Mouse (Mus musculus) myocyte (in vitro differentiated cells): ENCODE results near the gene Ccr10. TPM values are rescaled to one million over a fixed set of nuclear protein-coding genes. Genes with fewer than 3 reads are reported as not detected.

ENCODE experiments used
- H3K27me3 ChIP-seq: one replicate; pipeline ENCODE4 v1.6.1; 2011; ENCODE audit not compliant: control insufficient read depth, insufficient read depth, insufficient read length
- H3K36me3 ChIP-seq: one replicate; pipeline ENCODE4 v1.6.1; 2011; ENCODE audit not compliant: control insufficient read depth, insufficient read depth
- H3K4me2 ChIP-seq: one replicate; pipeline ENCODE4 v1.6.1; 2011; ENCODE audit warnings: low read depth, control low read depth
- H3K4me3 ChIP-seq: one replicate; pipeline ENCODE4 v1.5.1; 2011; ENCODE audit warnings: mild to moderate bottlenecking, control low read depth, moderate library complexity
- H3K79me2 ChIP-seq: one replicate; pipeline ENCODE4 v1.6.1; 2011; ENCODE audit not compliant: control insufficient read depth, insufficient read depth
- H3ac ChIP-seq: one replicate; pipeline ENCODE4 v1.6.1; 2011; ENCODE audit not compliant: control insufficient read depth, insufficient read length
- CEBPB ChIP-seq: IDR thresholded peaks from 2 replicates; pipeline ENCODE4 v1.6.1; 2011; ENCODE audit warnings: mild to moderate bottlenecking, moderate library complexity; ENCODE audit not compliant: poor library complexity, insufficient read depth, severe bottlenecking
- E2F4 ChIP-seq: IDR thresholded peaks from one replicate; pipeline ENCODE4 v1.6.1; 2011; ENCODE audit warnings: mild to moderate bottlenecking, control low read depth, moderate library complexity; ENCODE audit not compliant: insufficient read depth
- MAX ChIP-seq: IDR thresholded peaks from one replicate; pipeline ENCODE4 v1.6.1; 2011; ENCODE audit warnings: low read depth, mild to moderate bottlenecking, control low read depth
- MYOD1 ChIP-seq, 3 experiments: IDR thresholded peaks; one replicate each; pipeline ENCODE4 v1.6.1; 2011; ENCODE audit warnings: control low read depth in 2 of 3, low read depth in 2 of 3, mild to moderate bottlenecking in 2 of 3, moderate library complexity in 1 of 3; ENCODE audit not compliant: insufficient read length in 2 of 3, control insufficient read depth in 1 of 3
- MYOG ChIP-seq, 3 experiments: IDR thresholded peaks; one replicate each; pipeline ENCODE4 v1.6.1; 2011; ENCODE audit warnings: control low read depth in 2 of 3, low read depth in 2 of 3, mild to moderate bottlenecking in 2 of 3; ENCODE audit not compliant: insufficient read length in 2 of 3, control insufficient read depth in 1 of 3, insufficient read depth in 1 of 3
- POLR2A ChIP-seq: IDR thresholded peaks from one replicate; pipeline ENCODE4 v1.6.1; 2011; ENCODE audit warnings: low read depth, mild to moderate bottlenecking, control low read depth, moderate library complexity; ENCODE audit not compliant: insufficient read length
- POLR2AphosphoS2 ChIP-seq: IDR thresholded peaks from one replicate; pipeline ENCODE4 v1.6.1; 2011; ENCODE audit warnings: low read depth, control low read depth; ENCODE audit not compliant: insufficient read length
- REST ChIP-seq: IDR thresholded peaks from one replicate; pipeline ENCODE4 v1.6.1; 2011; ENCODE audit warnings: mild to moderate bottlenecking, control low read depth, moderate library complexity; ENCODE audit not compliant: insufficient read depth, insufficient read length
- SRF ChIP-seq: IDR thresholded peaks from one replicate; pipeline ENCODE4 v1.6.1; 2011; ENCODE audit warnings: low read depth; ENCODE audit not compliant: control insufficient read depth, insufficient read length
- TCF12 ChIP-seq: IDR thresholded peaks from one replicate; pipeline ENCODE4 v1.6.1; 2011; ENCODE audit warnings: mild to moderate bottlenecking, control low read depth; ENCODE audit not compliant: poor library complexity, insufficient read depth, severe bottlenecking
- TCF3 ChIP-seq: IDR thresholded peaks from one replicate; pipeline ENCODE4 v1.6.1; 2011; ENCODE audit warnings: low read depth, control low read depth; ENCODE audit not compliant: insufficient read length
- USF1 ChIP-seq: IDR thresholded peaks from one replicate; pipeline ENCODE4 v1.6.1; 2011; ENCODE audit warnings: low read depth, mild to moderate bottlenecking, control low read depth, moderate library complexity
- polyA plus RNA-seq: library from polyadenylated mRNA; unstranded; fragments of >200 nt; fragmentation: generic; extraction: Trizol; gene quantifications from one replicate; pipeline ENCODE4 v1.2.1, GENCODE M21; 2012; ENCODE audit warnings: missing spikeins

Gene Ccr10
- polyA plus RNA-seq, 1 experiment: 0.56 TPM

- Histone ChIP-seq H3K27me3 (no peaks in the 10 kb centered on the region), H3K4me2 (no peak overlapping the region), H3K36me3 (no peaks in the 10 kb centered on the region), H3K4me3 (no peak overlapping the region), H3K79me2 (no peaks in the 10 kb centered on the region), H3ac (no peak overlapping the region)
- TF ChIP-seq REST: no peak
- TF ChIP-seq SRF: no peak
- TF ChIP-seq CEBPB: no peak
- TF ChIP-seq MYOD1 (IDR thresholded peaks at IDR 0.05; ENCODE audit: control insufficient read depth in 1 of 3, insufficient read length in 2 of 3, low read depth in 2 of 3): no peak
- TF ChIP-seq MAX: no peak
- no peak for TF ChIP-seq MYOG (IDR thresholded peaks at IDR 0.05; ENCODE audit: control insufficient read depth in 1 of 3, insufficient read depth in 1 of 3, insufficient read length in 2 of 3, low read depth in 2 of 3)
- TF ChIP-seq USF1: no peak
- TF ChIP-seq TCF3: no peak
- no peak for TF ChIP-seq POLR2AphosphoS2
- no peak for TF ChIP-seq TCF12
- TF ChIP-seq E2F4: no peak
- TF ChIP-seq POLR2A: no peak
Measured at GRCm38 (mm10) chr11:101155151-101155550, 20.1 kb downstream of the Ccr10 start.

GRCm38 (mm10) chr11:101154648-101155047 lies 20.6 kb downstream of the Ccr10 start:
- H3ac ChIP-seq: no peak overlapping the region
- H3K79me2 ChIP-seq: no peaks in the 10 kb centered on the region
- H3K27me3 ChIP-seq: no peaks in the 10 kb centered on the region
- H3K36me3 ChIP-seq: no peaks in the 10 kb centered on the region
- H3K4me3 ChIP-seq: no peak overlapping the region
- TF ChIP-seq POLR2AphosphoS2: no peak
- no peak for TF ChIP-seq E2F4
- TF ChIP-seq TCF3: no peak
- no peak for TF ChIP-seq POLR2A
- no peak for TF ChIP-seq MYOD1 (IDR thresholded peaks at IDR 0.05; ENCODE audit: control insufficient read depth in 1 of 3, insufficient read length in 2 of 3, low read depth in 2 of 3)
- TF ChIP-seq USF1: no peak
- no peak for TF ChIP-seq MAX
- no peak for TF ChIP-seq TCF12
- TF ChIP-seq MYOG (IDR thresholded peaks at IDR 0.05; ENCODE audit: control insufficient read depth in 1 of 3, insufficient read depth in 1 of 3, insufficient read length in 2 of 3, low read depth in 2 of 3): no peak
- TF ChIP-seq CEBPB: no peak
- no peak for TF ChIP-seq REST
- TF ChIP-seq SRF: no peak
- H3K4me2 ChIP-seq: no peak overlapping the region

- Histone ChIP-seq H3K4me2 (no peak overlapping the region), H3K36me3 (no peaks in the 10 kb centered on the region), H3K4me3 (no peak overlapping the region), H3ac (no peak overlapping the region), H3K27me3 (no peaks in the 10 kb centered on the region), H3K79me2 (no peaks in the 10 kb centered on the region)
- TF ChIP-seq E2F4 (no peak), USF1 (no peak), TCF12 (no peak), POLR2AphosphoS2 (no peak), MAX (no peak), SRF (no peak), REST (no peak), MYOG (IDR thresholded peaks at IDR 0.05; ENCODE audit: control insufficient read depth in 1 of 3, insufficient read depth in 1 of 3, insufficient read length in 2 of 3, low read depth in 2 of 3) (no peak), MYOD1 (IDR thresholded peaks at IDR 0.05; ENCODE audit: control insufficient read depth in 1 of 3, insufficient read length in 2 of 3, low read depth in 2 of 3) (no peak), TCF3 (no peak), CEBPB (no peak), POLR2A (no peak)
Measured at GRCm38 (mm10) chr11:101152825-101153224, 22.4 kb downstream of the Ccr10 start.

GRCm38 (mm10) chr11:101151063-101151462 lies 24.2 kb downstream of the Ccr10 start:
- Histone ChIP-seq H3K4me2 (no peak overlapping the region), H3K27me3 (no peaks in the 10 kb centered on the region), H3K79me2 (no peaks in the 10 kb centered on the region), H3K36me3 (no peaks in the 10 kb centered on the region), H3K4me3 (no peak overlapping the region), H3ac (no peak overlapping the region)
- TF ChIP-seq CEBPB (no peak), POLR2A (no peak), E2F4 (no peak), POLR2AphosphoS2 (no peak), MYOD1 (IDR thresholded peaks at IDR 0.05; ENCODE audit: control insufficient read depth in 1 of 3, insufficient read length in 2 of 3, low read depth in 2 of 3) (no peak), SRF (no peak), REST (no peak), TCF12 (no peak), USF1 (no peak), MAX (no peak), TCF3 (no peak), MYOG (IDR thresholded peaks at IDR 0.05; ENCODE audit: control insufficient read depth in 1 of 3, insufficient read depth in 1 of 3, insufficient read length in 2 of 3, low read depth in 2 of 3) (no peak)
